Mouse (Mus musculus) c-Kit-positive CD71-positive TER-119-positive erythroid progenitor cells, embryonic 14.5 days (primary cell): Measurements from ENCODE around the gene Slc34a1.
A peak's percentile ranks its signal among the peaks of the same experiment; 100 is the strongest.
"Not testable (repeated sequence)": the region's sequence is repeated elsewhere in the genome, so short reads cannot be mapped to it uniquely, and the experiment has no call there.

Experiments
- DNase-seq: peaks from one replicate; pipeline ENCODE4 v3.0.0-alpha.2; 2013; ENCODE audit warnings: low spot score

The Slc34a1 gene

DNA sequence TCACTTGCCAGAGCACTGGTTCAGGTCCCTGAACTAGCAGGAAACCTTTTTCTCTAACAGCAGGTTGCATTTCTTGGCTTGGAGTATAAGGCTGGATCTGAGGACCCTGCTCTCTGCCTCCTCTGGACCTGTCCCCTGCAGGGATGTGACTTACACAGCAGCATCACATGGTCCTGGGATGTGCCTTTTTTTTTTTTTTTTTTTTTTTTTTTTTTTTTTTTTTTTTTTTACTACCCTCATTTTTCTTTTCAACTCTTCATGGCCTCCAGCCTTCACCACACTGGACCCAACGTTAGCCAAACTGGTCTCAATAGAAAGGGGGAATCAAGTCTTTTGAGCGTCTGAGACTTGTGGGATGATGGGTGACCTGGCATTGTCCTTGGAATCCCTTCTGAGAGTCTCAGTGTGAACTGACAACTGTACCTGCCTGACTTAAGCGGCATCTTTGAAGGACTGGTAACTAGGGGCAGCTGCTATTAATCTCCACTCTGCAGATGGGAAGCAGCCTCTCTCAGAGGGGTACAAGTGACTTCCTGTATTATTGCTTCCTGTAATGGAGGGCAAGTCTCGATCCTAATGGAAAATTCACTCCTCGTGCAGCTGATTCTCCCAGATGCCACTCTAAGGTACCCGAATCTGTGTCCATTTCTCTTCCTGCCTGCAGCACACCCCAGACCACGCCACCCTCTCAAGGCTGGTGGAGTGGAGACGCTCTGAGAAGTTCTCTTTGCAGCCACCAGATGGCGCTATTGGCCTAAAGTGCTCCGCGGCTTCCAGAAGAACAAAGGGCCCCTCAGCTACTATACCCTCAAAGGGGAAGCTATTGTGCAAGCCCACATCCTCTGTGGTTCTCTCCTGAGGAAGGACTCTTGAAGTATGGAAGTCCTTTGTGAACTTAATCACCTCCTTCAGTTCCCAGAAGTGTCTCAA, 7.1 kb downstream of the Slc34a1 start:
- peak; percentile 60 for DNase-seq

DNA sequence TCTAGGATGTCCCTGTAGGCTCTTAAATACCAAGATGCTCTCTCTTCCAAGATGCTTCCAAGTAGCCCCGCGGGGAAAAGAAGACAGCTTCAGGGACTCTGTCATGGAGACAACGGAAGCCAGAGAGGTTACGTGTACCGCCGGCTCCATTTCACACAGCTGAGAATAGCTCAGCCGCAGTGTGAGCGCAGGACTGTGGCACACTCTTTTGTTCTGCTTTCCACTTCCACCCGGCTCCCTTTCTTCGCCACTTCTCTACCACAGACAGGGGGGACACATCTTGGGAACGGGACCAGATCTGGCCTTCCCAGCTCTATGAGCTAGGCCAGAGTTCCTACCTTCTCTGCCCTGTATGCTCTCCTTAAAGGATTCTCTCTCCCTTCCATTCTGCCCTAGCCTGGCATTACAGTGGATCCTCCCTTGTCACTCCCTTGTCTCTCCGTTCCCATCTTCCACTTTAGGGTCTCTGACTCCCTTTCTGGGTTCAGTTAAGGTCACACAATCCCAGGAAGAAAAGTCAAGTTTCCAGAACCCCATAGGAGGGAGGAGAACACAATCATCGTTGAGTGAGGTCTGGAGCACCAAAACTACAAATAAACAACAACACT, 7.9 kb downstream of the Slc34a1 start:
- DNase-seq: no peak

DNA sequence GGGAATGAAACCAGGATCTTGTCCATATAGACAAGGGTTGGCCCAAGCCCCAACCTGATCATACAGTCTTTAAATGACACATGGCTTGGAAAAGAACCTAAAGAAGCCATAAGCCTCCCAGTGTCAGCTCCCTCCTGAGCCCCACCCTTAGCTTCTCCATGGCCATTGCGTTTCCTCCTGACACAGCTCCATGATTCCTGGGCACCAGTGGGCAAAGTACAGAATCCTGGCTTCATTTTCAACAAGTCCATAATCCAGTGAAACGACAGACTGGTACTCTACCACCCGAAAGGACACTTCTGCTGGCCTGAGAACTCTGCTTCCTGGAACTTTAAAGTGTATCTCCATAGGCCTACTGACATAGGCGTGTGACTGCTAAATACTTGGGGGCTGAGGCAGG, 9.4 kb downstream of the Slc34a1 start:
- no peak for DNase-seq

DNA sequence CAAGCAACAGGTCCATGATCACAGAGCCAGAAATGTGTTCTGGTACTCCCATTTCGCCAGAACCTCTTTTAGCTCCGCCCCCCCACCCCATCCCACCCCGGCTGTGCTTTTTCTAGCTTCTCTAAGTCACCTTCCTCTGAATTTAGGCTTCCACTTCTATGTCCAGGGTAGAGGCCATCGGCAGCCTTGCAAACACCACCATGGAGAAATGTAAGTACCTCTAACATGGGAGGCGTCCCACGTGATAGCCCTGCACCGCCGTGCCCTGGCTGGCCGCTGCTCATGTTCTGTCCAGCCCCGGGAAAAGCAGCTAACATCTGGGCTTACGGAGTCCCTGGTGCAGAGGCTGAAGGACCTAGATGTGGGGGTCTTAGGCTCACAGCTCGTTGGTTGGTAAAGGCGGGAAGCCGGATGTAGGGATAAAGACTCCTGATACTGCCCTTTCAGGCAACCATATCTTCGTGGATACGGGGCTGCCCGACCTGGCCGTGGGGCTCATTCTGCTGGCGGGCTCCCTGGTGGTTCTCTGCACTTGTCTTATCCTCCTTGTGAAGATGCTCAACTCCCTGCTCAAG, 10.6 kb downstream of the Slc34a1 start:
- no peak for DNase-seq

DNA sequence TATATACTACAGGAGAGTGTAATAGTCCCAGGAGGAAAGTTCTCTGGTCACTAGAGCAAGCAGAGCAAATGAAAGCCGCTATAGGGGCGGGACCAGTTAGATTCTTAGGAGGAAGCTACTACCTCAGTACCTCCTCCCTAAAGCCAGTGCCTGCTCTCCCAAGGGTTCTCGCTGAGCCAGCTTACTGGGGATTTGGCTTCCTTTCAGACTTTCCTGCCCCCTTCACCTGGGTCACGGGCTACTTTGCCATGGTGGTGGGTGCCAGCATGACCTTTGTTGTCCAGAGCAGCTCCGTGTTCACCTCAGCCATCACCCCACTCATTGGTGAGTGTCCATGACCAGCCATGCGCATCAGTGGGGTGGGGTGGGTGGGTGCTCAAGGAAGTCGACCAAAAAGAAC, 13.8 kb downstream of the Slc34a1 start:
- no peak for DNase-seq

DNA sequence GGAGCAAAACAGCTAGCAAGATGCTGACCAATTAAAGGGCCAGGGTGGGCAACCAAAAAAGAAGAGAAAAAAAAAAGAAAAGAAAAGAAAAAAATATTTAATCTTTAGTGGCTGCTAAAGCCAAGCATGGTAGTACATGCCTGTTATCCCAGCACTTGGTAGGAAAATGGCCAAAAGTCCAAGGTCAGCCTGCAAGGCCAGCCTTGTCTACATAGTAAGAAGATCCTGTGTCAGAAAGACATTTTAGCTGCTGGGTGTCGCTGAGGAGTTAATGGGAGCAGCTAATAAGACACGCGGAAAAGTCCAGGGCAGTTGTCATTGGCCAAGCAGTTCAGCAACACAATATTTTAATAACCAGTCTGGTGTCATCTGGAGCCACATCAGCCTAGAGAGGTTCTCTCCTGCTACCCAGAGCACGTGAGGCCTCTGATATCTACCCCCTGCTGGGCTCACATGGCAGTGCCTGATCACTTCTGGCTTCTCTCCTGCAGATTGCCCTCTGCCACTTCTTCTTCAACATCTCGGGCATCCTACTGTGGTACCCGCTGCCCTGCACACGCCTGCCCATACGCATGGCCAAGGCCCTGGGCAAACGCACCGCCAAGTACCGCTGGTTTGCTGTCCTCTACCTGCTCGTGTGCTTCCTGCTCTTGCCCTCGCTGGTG, 14.8 kb downstream of the Slc34a1 start:
- no peak for DNase-seq

DNA sequence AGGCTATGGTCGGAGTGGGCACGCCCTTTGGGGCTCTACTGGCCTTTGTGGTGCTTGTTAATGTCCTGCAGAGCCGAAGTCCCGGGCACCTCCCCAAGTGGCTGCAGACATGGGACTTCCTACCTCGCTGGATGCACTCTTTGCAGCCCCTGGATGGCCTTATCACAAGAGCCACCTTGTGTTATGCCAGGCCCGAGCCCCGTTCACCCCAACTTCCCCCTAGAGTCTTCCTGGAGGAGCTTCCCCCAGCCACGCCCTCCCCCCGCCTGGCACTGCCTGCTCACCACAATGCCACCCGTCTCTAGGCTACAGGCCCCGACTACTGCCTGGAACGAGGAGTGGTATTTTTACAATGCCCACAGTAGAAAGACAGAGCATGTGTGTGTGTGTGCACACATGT, 15.3 kb downstream of the Slc34a1 start:
- no peak for DNase-seq

DNA sequence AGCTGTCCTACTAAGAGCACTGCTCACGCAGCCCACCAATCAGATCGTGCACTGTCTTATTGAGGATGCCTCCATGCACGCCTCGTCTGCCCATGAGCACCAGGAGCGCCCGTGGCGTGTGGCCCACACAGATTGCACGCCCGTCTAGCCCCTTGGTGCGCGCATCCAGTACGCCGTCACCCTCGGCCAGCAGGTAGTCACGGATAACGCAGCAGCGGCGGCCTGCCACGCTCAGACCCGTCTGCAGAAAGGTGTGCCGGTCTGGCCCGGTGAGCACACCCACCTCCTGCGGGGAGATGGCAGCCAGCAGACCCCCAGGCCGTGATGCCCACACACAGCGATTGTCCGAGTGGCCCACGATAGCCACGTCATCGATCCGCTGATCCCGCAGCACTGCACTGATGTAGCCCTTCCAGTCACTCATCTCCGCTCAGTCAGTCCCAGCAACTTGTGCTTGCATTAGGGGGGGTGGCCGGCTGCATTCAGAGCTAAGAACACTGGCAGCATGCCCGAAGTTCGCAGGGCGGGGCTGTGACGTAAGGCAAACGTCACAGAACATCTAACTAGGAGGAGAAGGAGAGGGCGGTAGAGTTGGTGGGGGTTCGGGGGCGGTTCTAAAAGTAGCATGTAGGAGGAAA, 16.9 kb downstream of the Slc34a1 start, which contains the start of gene Pfn3:
TSS of gene Pfn3 (minus strand) at position 490 of the 638 bp plus-strand sequence.
- no peak for DNase-seq

DNA sequence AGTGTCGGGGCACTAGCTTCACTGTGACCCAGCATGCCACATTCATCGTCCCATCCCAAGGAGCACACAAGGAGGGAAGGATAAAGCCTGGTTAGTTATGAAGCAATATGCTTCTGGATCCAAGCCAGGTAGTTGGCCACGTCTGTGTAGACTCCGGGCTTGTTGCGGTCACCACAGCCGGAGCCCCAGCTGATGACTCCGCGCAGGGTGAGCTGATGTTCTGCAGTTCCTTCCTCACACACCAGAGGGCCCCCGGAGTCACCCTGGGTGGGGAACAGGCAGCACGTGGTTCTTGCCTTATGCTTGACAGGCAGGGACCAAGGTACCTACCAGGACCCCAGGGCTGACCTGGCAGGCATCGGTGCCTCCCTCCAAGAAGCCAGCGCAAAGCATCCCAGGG, 20.0 kb downstream of the Slc34a1 start:
- DNase-seq: peak; percentile 64

DNA sequence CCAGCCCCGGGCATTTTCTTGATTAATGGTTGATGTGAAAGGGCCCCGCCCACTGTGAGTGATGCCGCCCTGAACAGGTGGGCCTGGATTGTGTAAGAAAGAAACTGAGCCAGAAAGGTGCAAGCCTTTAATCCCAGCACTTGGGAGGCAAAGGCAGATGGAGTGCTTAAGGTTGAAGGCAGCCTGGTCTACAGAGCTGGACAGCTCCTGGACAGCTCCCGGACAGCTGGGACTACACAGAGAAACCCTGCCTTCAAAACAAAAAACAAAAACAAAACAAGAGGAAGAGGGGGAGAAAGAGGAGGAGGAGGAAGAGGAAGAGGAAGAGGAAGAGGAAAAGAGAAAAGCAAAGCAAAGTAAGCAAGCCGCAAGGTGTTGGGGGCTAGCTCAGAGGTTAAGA, 21.2 kb downstream of the Slc34a1 start:
- DNase-seq: no peak

DNA sequence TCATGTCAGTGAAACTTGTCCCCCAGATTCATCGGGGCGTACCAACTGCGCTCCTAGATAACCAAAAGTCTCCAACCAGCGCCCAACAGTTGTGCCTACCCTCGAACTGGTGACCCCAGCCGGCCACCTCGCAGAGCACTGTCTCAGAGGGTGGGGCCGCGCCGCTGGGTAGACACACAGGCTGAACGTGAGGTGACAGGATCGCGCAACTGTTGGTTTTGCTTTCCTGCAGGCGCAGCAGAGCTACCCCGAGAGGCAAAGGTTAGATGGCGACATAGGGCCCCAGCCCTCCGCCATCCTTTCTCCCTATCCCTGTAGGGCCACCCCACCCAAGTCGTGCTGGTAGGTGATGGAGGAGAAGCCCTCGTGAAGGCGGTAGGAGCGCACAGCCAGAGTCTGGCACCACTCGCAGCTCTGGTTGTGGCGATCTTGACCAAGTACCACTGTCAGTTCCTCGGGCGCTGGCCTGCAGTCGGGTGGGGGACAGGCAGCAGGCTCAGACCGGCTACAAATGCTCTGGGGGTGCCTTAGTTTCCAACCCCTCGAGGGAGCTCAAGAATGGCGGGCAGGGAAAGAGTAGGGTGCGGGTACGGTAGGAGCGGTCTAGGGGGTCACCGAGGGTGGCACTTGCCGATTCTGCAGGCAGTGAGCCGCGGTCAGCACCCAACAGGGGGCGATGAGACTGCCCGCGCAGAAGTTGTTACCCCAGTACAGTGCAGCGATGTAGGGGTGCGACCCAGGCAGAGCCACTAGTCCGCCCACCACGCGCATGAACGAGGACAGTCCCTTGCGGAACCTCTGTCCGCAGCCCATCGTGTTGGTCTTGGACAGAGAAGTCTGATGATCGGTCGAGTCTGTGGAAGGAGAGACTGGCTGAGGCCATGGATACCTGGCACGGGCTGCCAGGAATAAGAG, 22.3 kb downstream of the Slc34a1 start:
- no peak for DNase-seq

DNA sequence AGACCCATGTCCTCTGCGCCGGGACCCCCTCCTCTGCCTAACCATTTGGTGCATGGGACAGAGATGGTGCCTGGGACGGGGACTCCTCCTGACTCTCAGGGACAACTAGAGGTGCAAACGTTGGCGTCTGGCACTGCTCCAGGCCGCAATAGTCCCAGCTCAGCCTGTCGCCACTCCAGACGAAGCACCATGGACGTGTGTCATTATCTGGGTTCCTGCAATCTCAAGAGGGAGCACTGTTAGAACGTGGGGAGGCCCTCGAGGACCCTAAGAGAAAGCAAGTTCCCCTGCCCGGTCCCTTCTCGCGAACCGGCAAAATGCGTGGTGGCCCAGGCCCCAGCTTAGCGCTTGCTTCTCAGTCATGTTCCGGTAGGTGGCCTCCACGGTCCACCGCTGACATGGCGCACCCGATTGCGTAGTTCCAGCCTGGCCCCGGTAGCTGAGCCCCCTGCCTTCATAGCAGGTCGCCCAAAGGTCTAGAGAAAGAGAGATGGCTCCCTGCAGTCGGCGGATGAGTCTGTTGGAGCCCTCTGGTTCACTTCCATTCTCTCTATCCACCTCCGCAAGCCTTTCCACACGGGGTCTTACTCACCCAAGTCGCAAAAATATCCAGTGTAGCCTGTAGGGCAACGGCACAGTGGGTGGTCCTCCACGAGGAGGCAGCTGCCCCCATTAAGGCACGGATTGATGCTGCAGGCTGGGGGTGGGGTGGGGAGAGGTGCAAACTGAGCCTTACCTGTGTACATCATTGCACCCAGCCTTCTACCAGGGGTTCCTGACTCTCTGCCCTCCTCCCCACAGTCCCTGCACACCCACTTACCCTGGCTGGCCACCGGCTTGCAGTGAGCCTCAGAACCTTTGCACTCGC, 23.2 kb downstream of the Slc34a1 start:
- DNase-seq: no peak

DNA sequence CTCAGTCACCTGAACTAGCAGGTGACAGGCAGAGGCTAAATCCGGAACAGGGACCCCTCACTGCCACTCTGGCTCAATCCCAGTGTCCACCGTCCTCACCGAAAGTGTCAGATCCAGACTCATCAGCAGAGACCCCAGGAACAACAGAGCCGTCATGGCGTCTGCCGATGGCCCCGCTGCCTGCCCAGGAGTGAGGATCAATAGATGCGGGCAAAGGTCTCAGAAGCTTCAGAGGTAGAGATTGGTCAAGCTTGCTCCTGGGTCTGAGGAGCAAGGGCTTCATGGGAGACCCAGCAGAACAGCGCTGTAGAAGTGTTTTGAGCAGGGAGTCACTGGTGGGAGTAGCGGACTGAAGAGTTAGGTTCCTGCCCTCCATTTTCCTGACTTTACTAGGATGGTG, 28.6 kb downstream of the Slc34a1 start, which contains the start of gene F12:
TSS of gene F12 (minus strand) at position 181 of the 400 bp plus-strand sequence.
- DNase-seq: no peak

DNA sequence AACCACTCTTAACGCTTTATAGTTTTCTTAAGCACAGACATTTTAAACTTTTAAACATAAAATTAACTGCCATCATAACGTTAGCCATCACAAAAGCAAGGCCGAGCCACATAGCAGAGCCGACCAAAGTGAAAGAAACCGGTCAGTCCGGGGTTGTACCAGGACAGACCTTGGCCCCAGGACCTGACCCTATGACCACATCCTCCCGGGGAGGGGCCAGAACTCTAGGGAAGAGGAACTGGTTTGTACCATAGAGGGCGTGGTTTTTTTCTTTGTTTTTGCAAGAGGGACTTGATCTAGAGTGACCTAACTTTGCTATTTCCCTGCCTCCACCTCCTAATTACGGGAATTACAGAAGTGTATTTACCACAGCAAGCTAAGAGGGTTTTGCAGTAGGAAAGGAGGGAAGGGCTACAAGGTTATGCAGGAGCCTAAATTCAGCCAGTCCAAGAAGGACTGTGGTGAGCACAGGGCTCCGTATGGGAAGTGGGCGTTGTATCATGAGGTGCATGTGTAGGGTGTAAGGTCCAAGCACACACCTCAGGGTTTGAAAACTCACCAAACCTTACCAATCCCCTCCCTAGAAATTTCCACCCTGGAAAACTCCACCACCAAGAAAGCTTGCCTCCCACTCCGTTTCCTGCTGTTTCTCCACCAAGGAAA, 31.4 kb downstream of the Slc34a1 start:
- no peak for DNase-seq

DNA sequence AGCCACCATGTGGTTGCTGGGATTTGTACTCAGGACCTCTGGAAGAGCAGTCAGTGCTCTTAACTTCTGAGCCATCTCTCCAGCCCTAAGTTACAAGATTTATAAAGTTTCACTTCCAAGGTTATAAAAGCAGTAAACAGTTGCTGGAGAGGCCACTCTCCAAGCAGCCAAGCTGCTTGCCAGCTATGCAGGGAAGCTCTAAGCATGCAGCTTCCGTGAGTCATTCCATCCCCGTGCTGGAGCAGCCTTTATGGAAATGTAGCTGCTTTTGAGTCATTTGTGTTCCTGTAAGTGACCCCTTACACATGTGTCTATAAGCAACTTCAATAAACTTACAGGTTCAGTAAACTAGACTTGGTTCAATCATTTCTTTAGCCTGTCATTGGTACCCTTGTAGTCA, 32.6 kb downstream of the Slc34a1 start:
- no peak for DNase-seq

DNA sequence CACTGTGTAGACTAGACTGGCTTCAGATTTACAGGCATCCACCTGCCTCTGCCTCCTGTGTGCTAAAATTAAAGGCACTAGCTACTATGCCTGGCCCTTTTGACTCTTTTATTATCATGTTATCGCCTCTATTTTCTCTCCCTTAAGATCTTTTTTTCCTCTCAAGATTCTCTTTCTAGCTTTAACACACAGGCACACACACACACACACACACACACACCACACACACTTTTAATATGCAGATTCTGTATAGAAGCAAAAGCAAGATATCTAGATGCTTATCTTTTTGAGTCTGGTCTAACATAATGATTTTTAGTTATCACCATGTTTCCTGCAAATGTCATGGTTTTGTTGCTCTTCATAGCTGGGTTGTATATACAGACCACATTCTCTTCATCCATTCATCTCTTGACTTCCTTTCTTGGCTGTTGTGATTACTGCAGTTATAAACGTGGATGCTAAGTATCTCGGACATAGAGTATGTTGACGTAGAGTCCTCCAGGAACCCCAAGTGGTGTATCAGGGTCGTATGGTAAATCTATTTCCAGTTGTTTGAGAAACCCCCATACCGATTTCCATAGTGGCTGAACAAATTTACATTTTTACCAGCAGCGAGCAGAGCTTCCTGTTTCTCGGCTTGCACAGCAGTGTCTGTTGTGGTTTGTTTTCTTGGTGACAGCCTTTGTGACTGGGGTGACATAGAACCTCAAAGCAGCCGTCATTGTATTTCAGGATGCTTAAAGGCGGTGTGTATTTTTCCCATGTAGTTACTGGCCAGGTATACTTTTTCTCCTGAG, 34.1 kb downstream of the Slc34a1 start:
- no peak for DNase-seq

DNA sequence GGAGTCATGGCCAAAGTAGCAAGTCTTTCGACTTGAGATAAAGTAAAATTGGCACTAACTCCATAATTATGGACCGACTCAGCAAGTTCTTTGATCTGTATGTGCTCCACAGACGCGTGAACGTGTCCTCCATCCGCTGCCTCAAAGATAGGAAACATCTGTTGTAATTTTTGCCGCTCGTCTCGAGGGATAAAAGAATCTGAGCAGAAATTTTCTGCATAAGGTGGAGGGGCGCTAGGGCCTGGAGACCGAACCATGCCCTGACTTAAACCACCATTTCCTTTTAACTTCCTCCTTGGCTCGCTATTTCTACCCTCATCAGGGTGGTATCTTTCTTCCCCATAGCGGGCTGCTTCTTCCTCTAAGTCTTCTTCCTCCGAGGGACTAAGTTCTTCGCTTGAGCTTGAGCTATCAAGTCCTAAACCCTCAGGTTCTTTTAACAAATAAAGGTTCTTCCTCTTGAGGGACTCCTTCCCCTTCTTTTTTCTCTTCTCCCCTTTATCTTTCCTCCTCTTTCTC, 39.2 kb downstream of the Slc34a1 start:
- not testable (repeated sequence) for DNase-seq

DNA sequence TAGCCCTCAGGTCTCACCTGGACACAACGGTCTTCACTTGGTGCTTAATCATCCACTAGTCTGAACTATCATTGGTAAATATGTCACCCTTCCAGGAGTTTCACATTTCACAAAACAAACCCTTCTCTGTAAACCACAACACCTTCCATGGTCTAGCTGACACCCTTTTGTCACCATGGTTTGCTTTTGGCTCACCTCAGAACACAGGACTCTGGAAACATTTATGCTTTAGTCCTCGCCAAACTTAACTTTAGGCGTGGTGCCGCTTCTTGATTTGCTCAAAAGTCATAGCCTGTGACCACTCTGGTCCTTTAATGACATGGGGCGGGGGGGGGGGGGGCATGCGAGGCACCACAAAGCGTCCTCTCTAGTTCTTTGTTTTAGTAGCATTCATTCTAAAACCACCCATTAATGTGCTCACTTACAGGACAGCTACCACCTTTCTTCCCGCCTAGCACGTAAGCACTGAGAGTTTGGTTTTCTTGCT, 45.9 kb downstream of the Slc34a1 start:
- DNase-seq: no peak
